ENCODE assay signal across 11 mouse cellular contexts in genomic region chr12:100223531-100223930, GRCm38 (mm10). TPM values are rescaled to one million over a fixed set of nuclear protein-coding genes. Genes with fewer than 3 reads are reported as not detected.
DNase-seq lines count a peak whose midpoint lies in the region; ATAC-seq and TF ChIP-seq lines count a peak whose summit lies in the region.
"Had no signal": no experiment of that assay in that cellular context is flagged by ENCODE, and none has a peak within 500 bp of the region (broad histone marks: within the 10 kb centered on the region; RNA-seq: fewer than 3 reads in every experiment).

No protein-coding gene starts in this region.

- H3K4me1 ChIP-seq in hindbrain, embryonic 11.5 days (replicated peaks; ENCODE audit: control insufficient read depth, insufficient read depth, low read length) = peaks cover 8% of the 10 kb centered on the region
- peaks cover 44% of the 10 kb centered on the region for H3K4me1 ChIP-seq in hindbrain, embryonic 14.5 days (replicated peaks; ENCODE audit: control insufficient read depth, insufficient read depth, low read length)
- H3K4me1 ChIP-seq in stomach, embryonic 14.5 days (ENCODE audit: control insufficient read depth, insufficient read depth, low read length) = no peaks in the 10 kb centered on the region; the same call in 1 of the 2 replicates
- H3K4me1 ChIP-seq in stomach, postnatal 0 days (replicated peaks; ENCODE audit: control insufficient read depth, insufficient read depth) = 0 out of 2 replicates have a peak, but pooled peaks cover 2% of the 10 kb centered on the region
- H3K4me1 ChIP-seq in cerebellum, adult 2 months (ENCODE audit: control insufficient read depth, insufficient read depth, low read length) = peaks cover 11% of the 10 kb centered on the region

- TF ChIP-seq CTCF in stomach, postnatal 0 days (IDR thresholded peaks at IDR 0.05; ENCODE audit: low read depth) = no peak
- TF ChIP-seq CTCF in cerebellum, adult 2 months (IDR thresholded peaks at IDR 0.05; ENCODE audit: borderline replicate concordance, insufficient read depth, low read depth, low read length) = no peak

- H3K4me2 ChIP-seq in hindbrain, embryonic 11.5 days (replicated peaks; ENCODE audit: low read depth, low read length) = no peak overlapping the region
- no peak overlapping the region for H3K4me2 ChIP-seq in hindbrain, embryonic 14.5 days (replicated peaks)
- no peak overlapping the region for H3K4me2 ChIP-seq in stomach, embryonic 14.5 days (replicated peaks; ENCODE audit: low read depth, low read length)
- no peak overlapping the region for H3K4me2 ChIP-seq in stomach, postnatal 0 days (replicated peaks; ENCODE audit: low read depth)

- no peaks in the 10 kb centered on the region for H3K9me3 ChIP-seq in hindbrain, embryonic 11.5 days (ENCODE audit: control insufficient read depth, low read length)
- no peaks in the 10 kb centered on the region for H3K9me3 ChIP-seq in hindbrain, embryonic 14.5 days (ENCODE audit: control insufficient read depth, low read length)
- no peaks in the 10 kb centered on the region for H3K9me3 ChIP-seq in stomach, embryonic 14.5 days (ENCODE audit: control insufficient read depth, low read depth, low read length)
- H3K9me3 ChIP-seq in stomach, postnatal 0 days (ENCODE audit: control insufficient read depth, low read length) = no peaks in the 10 kb centered on the region

- no peaks in the 10 kb centered on the region for H3K27me3 ChIP-seq in hindbrain, embryonic 11.5 days (ENCODE audit: control insufficient read depth, insufficient read depth, low read length)
- H3K27me3 ChIP-seq in hindbrain, embryonic 14.5 days (ENCODE audit: control insufficient read depth, insufficient read depth, low read length) = no peaks in the 10 kb centered on the region
- H3K27me3 ChIP-seq in stomach, embryonic 14.5 days (ENCODE audit: control insufficient read depth, insufficient read depth, low read length) = no peaks in the 10 kb centered on the region
- H3K27me3 ChIP-seq in stomach, postnatal 0 days (ENCODE audit: control insufficient read depth, insufficient read depth, low read length) = no peaks in the 10 kb centered on the region
- no peaks in the 10 kb centered on the region for H3K27me3 ChIP-seq in cerebellum, adult 2 months (ENCODE audit: control insufficient read depth, insufficient read depth, low read length)

- no peak for TF ChIP-seq EP300 in stomach, postnatal 0 days (optimal IDR thresholded peaks at IDR 0.05)

- DNase-seq in adrenal gland, adult 2 months = peak; percentile 24
- no peak for DNase-seq in adrenal gland, postnatal 4 days (ENCODE audit: low spot score in 2 of 2)
- DNase-seq in hindbrain, embryonic 11.5 days (ENCODE audit: low spot score) = no peak
- DNase-seq in hindbrain, embryonic 14.5 days (ENCODE audit: low spot score) = no peak
- DNase-seq in stomach, postnatal 0 days (ENCODE audit: low spot score) = no peak
- no peak for DNase-seq in frontal cortex, postnatal 14 days (ENCODE audit: low spot score in 2 of 2)
- DNase-seq in cerebellum, adult 2 months = no peak
- DNase-seq: cerebellum, adult 9-11 months; layer of hippocampus, postnatal 36 days; lung, adult 18-20 months had no signal

- no peak for TF ChIP-seq POLR2A in cerebellum, adult 2 months (IDR thresholded peaks at IDR 0.05; ENCODE audit: borderline replicate concordance, insufficient read depth, low read length)

- H3K9ac ChIP-seq in hindbrain, embryonic 11.5 days (ENCODE audit: low read depth, low read length) = no peak overlapping the region
- H3K9ac ChIP-seq in hindbrain, embryonic 14.5 days = no peak overlapping the region
- H3K9ac ChIP-seq in stomach, embryonic 14.5 days (replicated peaks; ENCODE audit: low read depth, low read length) = no peak overlapping the region
- no peak overlapping the region for H3K9ac ChIP-seq in stomach, postnatal 0 days (ENCODE audit: low read length)

- H3K36me3 ChIP-seq in hindbrain, embryonic 11.5 days (ENCODE audit: control insufficient read depth, insufficient read depth, low read length) = no peaks in the 10 kb centered on the region
- H3K36me3 ChIP-seq in hindbrain, embryonic 14.5 days (replicated peaks; ENCODE audit: control insufficient read depth, insufficient read depth) = no peaks in the 10 kb centered on the region
- no peaks in the 10 kb centered on the region for H3K36me3 ChIP-seq in stomach, embryonic 14.5 days (ENCODE audit: control insufficient read depth, insufficient read depth, low read length)
- no peaks in the 10 kb centered on the region for H3K36me3 ChIP-seq in stomach, postnatal 0 days (ENCODE audit: control insufficient read depth, insufficient read depth, low read length)

- no peak for ATAC-seq in hindbrain, embryonic 11.5 days (ENCODE audit: low FRiP score)
- no peak for ATAC-seq in hindbrain, embryonic 14.5 days (ENCODE audit: low FRiP score)
- ATAC-seq in stomach, embryonic 14.5 days (ENCODE audit: insufficient number of reproducible peaks, insufficient read depth, low FRiP score, low read depth) = no peak
- no peak for ATAC-seq in stomach, postnatal 0 days (ENCODE audit: low FRiP score, low TSS enrichment)

- no peak overlapping the region for H3K4me3 ChIP-seq in hindbrain, embryonic 11.5 days (ENCODE audit: low read depth, low read length)
- H3K4me3 ChIP-seq in hindbrain, embryonic 14.5 days (replicated peaks; ENCODE audit: low read length) = no peak overlapping the region
- no peak overlapping the region for H3K4me3 ChIP-seq in stomach, embryonic 14.5 days (ENCODE audit: low read depth, low read length)
- no peak overlapping the region for H3K4me3 ChIP-seq in stomach, postnatal 0 days (ENCODE audit: low read depth, low read length)
- no peak overlapping the region for H3K4me3 ChIP-seq in cerebellum, adult 2 months (replicated peaks; ENCODE audit: insufficient read depth, low read depth, low read length)

- WGBS in hindbrain, embryonic 11.5 days = 76% methylated on average over 8 of the region's 8 CpGs
- 70% methylated on average over 8 of the region's 8 CpGs for WGBS in hindbrain, embryonic 14.5 days
- WGBS in stomach, embryonic 14.5 days = 68% methylated on average over 8 of the region's 8 CpGs
- WGBS in stomach, postnatal 0 days = 63% methylated on average over 8 of the region's 8 CpGs
- 80% methylated on average over 8 of the region's 8 CpGs for WGBS in cerebellum, adult 2 months

- H3K27ac ChIP-seq in hindbrain, embryonic 11.5 days (ENCODE audit: low read depth, low read length) = peak overlapping the region; percentile 18; the same call in 1 of the 2 replicates
- no peak overlapping the region for H3K27ac ChIP-seq in hindbrain, embryonic 14.5 days
- H3K27ac ChIP-seq in stomach, embryonic 14.5 days (ENCODE audit: low read length) = peak overlapping the region; percentile 15; the same call in 1 of the 2 replicates
- no peak overlapping the region for H3K27ac ChIP-seq in stomach, postnatal 0 days (replicated peaks)
- H3K27ac ChIP-seq in cerebellum, adult 2 months (ENCODE audit: insufficient read depth, low read length) = no peak overlapping the region

RNA-seq across cellular contexts. Expression of gene Calm1, which starts 24.3 kb away (rescaled TPM):
- total RNA-seq in adrenal gland, adult 2 months (2021) = 100 to 1,000 TPM; 404 to 437 TPM
- 370 and 455 TPM in 2 replicates for polyA plus RNA-seq in adrenal gland, adult 2 months (2012; rRNA removed)
- total RNA-seq in adrenal gland, postnatal 4 days (2021) = 100 to 1,000 TPM; 373 to 429 TPM
- 1,456 and 1,584 TPM in 2 replicates for polyA plus RNA-seq in hindbrain, embryonic 11.5 days (2014; fragmentation: Nextera tagmentation; extraction: Ambion mirVana)
- polyA plus RNA-seq in hindbrain, embryonic 14.5 days (2014; fragmentation: Nextera tagmentation; extraction: Ambion mirVana) = 2,705 and 2,824 TPM in 2 replicates
- 1,664 and 1,668 TPM in 2 replicates for polyA plus RNA-seq in stomach, embryonic 14.5 days (2014; fragmentation: Nextera tagmentation; extraction: Ambion mirVana)
- polyA plus RNA-seq in stomach, postnatal 0 days (2015; fragmentation: Nextera tagmentation; extraction: Ambion mirVana) = 1,956 and 2,116 TPM in 2 replicates
- polyA plus RNA-seq in cerebellum, adult 2 months (2012; rRNA removed) = 991 and 1,020 TPM in 2 replicates

Comparison
In these comparisons a context has a peak if more than half of its experiments do, and no peak if none do; other contexts are left out.
1. H3K27ac ChIP-seq: peak in hindbrain, embryonic 11.5 days (single experiment) and stomach, embryonic 14.5 days (single experiment); none in hindbrain, embryonic 14.5 days (single experiment), stomach, postnatal 0 days (single experiment) and cerebellum, adult 2 months (single experiment).